Mouse (Mus musculus): ENCODE measurements around the gene Bbx. TPM values are rescaled to one million over a fixed set of nuclear protein-coding genes. Genes with fewer than 3 reads are reported as not detected.

Bbx gene
- total RNA-seq, 2 experiments from 2014 or later = 17.4 to 18.9 TPM

DNA sequence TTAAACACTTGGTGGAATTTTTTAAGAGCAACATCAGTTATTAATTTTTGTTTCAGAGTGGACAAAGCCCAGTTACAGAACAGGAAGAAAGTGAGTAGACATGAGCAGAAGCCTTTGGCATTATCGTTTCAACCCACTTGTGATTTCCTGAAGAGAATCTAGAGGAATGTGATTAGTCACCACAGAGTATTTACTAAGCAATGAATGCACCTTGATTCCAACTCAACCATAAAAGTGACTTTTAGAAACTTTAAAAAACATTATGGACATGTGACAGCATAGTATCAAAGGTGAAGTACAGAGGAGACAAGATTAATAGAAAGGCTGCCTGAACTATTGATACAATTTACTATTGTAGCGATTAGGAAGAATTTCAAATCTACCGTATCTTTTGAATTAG lies 183.2 kb downstream of the Bbx start:
- DNase-seq (ENCODE audit: low spot score in 2 of 2) = no peak

DNA sequence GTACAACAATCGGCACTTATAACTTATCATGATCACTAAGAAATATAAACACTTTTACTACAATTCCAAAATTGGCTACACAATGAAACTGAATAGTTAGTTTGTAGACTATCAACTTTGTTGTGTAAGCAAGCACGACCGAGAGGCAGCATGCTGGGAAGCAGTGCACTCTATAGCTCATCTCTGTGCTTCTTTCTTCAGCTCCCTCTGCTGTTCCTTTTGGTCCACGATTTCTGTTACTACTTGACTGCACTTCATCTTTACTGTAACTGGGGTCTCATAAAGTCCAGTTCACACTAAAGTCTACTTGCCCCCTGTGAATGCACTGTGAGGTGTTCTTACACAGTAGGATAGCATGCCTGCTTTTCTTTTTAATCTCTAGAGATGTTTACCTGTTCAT lies 189.7 kb downstream of the Bbx start:
- no peak for DNase-seq (ENCODE audit: low spot score in 2 of 2)

DNA sequence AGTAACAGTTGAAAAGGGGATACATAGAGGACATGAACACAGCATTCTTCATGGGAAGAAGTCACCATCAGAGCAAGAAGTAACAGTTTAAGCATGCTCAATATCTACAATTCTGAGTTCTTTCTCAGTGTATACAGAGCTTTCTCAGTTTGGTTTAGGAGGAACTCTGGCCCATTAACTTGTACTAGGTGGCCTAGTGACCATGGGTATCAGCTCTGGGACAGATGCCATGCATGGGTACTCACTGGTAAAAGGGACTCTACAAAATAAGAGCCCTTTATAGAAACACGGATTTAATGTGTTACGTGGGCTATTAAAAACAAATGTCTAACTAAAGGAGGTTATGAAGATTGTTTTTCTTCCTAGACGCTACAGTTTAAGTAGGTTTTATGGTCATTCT lies 190.6 kb downstream of the Bbx start:
- DNase-seq (ENCODE audit: low spot score in 2 of 2) = no peak

DNA sequence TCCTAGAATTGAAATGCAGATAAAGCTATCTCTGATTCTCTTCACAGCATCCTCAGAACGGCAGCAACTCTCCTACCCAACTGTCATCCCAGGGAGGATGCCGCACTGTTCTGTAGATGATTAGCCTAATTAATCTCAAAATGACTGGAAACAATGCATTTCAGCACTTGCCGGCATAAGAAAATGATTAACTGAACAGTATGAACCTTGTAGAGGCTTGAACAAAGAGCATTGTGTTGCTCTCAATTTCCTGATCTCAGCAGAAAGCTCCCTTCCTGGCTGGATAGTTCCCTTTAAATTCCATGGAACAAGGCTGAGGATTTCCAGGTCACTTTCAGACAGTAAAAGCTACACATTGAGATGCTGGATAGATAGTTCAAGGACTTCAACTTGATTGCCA lies 197.0 kb downstream of the Bbx start:
- DNase-seq (ENCODE audit: low spot score in 2 of 2) = no peak

DNA sequence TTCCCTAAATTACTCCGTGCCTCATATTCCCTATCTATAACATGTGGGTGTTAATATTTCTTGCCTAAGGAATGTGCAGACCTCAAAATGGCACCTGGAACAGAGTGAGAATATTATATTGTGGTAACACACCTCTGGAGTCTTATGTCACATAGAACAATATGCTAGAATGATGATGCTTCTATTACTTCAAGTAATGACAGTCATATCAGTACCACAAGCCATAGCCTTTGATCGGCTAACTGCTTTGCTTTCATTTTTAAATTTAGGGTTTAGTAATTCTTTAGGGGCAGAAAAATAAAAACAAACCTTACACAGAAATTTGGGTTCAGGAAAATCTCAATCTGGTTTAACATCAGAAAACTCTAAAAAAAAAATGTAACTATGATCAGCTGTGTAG lies 201.6 kb downstream of the Bbx start:
- no peak for DNase-seq (ENCODE audit: low spot score in 2 of 2)

DNA sequence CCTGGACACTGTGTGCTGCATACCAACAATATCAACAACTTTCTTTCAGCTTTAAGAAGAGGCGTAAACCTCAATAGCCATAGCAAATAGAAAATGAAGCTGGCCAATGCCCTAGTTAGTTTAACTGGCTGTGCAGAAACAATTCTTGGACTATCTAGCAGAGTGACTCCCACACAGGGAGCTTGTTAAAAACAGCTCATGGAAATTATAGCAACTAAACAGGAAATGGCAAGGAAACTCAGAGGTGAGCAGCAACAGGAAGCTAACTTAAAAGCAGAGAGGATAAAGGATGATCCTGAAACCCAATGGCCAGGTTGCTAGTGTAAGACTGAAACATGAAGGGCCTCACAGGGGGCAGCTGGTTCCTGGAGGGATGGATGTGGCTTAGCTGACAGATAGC lies 203.4 kb downstream of the Bbx start:
- no peak for DNase-seq (ENCODE audit: low spot score in 2 of 2)

DNA sequence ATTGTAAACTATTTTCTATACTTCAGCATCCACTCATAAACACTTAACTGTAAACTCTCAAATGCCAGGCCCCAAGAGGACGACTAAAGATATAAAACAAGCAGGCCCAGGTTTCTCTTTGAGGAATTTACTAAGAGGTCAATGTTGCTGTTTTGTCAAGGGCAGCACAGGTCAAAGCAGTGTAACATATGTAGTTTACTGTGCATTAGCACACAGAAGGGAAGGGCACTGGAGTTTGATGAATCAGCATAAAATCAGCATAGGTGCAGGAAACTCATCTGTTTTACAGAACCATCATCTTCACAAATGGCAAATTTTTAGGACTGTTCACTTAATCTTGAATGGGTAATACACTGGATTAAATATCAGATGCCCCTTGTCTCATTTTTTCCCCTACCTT lies 205.9 kb downstream of the Bbx start:
- DNase-seq (ENCODE audit: low spot score in 2 of 2) = no peak

DNA sequence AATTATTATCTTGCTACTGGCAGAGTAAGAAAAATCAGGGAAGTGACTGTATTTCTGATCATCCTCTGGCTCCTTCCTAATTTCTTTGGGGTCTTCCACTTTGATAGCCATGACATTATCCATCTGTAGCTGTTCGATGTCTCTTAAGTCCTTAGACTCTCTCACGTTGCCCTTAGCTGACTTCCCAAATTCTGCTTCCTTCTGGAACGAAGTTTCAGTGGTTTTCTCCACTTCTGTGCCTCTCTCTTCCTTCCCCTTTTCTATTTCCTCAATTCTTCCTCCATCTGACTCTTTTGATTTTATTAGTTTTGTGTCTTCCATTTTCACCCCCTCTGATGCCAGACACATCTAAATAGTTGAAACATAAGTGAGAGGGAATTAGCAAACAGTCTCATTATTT lies 207.2 kb downstream of the Bbx start:
- DNase-seq (ENCODE audit: low spot score in 2 of 2) = no peak

DNA sequence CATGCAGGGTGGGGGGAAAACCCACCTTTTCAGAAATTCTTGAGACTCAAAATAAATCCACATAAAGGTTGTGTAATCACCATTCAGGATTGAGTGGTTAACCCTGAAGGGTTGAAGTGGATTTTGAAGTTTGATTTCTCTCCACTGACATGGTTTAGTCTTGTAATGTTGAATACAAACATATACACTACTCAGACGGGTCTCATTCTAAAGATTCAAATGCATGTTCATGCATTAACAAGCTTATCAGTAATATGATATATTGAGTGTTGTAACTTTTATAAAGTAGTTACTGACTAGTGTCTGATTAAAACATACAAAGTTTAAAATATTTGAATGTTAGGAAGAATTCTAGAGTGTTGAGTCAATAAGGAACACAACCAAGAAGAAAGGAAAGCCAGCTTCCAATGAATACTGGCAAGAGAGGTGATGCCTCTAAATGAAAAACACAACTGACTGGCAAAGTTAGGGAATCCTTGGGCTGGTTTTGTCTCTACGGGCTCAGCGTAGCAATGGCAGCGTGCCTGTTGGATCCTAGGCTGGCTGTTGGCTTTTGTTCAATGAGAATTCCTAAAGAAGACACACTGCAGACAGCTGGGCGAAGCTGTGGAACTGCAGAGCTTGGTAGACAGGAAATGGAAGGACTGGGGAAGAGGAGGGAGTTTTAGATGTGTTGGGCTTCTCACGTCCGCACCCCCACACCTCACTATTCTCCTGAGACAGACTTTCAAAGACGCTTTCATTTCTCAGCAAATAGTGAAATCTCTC lies 211.3 kb downstream of the Bbx start:
- peak in 1 of 2 experiments; percentile 28 for DNase-seq (ENCODE audit: low spot score in 2 of 2)

DNA sequence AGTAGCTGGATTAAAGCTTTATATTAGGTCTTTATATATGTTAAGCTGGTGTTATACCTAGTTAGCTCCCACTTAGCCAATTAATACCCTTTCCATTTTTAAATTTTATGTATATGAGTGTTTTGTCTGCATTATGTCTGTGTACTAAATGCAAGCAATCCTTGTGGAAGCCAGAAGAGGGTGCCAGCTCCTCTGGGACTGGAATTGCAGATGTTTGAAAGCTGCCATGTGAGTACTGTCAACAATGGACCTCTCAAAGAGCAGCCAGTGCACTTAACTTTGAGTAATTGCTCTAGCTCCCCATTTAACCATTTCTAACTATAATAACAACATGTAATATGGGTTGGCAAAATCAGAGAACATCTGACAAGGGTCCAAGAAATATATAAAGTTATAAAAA lies 215.1 kb downstream of the Bbx start:
- DNase-seq (ENCODE audit: low spot score in 2 of 2) = no peak

DNA sequence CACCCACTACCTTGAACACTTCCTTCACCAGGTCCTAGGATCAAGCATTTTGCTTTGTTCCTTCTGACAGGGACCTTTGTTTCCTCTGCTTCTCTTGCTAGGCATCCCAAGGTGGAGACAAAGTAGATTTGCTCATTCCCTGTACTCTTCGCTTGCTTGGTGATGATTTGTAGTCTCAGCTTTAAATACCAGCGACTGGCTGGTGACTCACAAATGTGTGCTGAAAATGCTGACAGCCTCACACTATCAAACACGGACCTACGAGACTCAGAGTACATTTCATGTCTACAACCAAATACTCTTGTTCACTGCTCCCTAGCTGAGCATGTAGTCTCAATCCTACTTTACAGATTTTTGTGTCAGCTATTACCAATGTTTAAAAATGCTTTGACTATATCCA lies 220.5 kb downstream of the Bbx start:
- DNase-seq (ENCODE audit: low spot score in 2 of 2) = no peak

DNA sequence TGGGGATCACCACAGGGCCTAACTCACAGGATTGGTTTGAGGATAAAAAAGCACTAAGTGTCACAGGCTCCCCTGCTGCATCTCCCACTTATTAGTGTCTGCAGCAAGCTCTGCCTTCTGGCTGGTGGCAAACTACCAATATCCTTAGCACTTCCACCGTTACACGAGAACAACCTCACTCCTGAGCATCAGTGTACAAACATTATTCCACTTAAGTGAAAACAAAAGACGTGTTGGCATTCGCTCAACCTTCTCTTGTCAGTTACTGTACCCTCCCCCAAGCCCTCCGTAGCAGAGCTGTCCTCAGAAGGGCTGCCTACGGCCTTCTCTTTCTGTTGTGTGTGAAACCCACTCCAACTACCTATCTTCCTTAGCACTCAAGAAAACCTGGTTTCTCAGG lies 221.0 kb downstream of the Bbx start:
- no peak for DNase-seq (ENCODE audit: low spot score in 2 of 2)

DNA sequence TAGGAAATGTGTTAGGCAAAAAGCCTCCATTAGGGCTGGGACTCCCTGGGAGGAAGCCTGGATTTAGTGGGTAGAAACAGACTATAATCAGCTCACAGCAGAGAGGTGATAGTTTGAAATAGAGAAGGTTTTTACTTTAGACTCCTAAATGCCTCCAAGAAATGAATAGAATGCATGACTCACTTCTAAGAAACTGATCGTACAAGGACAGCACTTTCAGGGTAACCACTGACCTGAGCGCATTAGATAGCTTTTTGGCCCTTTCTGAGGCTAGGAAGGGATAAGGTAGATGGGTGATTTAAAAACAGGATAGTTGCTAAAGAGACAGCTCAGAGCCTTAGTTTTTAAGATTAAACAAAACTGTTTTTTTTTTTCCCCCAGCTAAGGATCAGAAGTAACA lies 221.4 kb downstream of the Bbx start:
- no peak for DNase-seq (ENCODE audit: low spot score in 2 of 2)

DNA sequence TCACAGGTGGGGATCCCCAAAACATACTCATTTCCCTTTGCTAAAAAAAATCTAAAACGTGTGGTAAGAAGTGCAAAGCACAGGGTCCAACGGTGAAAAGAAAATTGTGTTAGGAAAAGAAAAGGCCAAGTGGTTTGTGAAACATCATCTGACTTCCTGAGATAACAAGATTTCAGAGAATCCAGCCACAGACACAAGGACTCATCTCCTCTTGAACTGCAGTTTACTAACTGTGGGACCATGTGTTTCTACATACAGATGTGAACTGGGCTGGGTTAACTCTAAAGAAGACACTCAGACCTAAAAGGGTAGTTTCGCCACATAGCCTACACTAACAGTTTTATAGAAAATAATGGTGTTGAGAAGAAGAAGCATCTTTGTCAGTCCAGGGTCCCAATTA lies 227.2 kb downstream of the Bbx start:
- no peak for DNase-seq (ENCODE audit: low spot score in 2 of 2)

DNA sequence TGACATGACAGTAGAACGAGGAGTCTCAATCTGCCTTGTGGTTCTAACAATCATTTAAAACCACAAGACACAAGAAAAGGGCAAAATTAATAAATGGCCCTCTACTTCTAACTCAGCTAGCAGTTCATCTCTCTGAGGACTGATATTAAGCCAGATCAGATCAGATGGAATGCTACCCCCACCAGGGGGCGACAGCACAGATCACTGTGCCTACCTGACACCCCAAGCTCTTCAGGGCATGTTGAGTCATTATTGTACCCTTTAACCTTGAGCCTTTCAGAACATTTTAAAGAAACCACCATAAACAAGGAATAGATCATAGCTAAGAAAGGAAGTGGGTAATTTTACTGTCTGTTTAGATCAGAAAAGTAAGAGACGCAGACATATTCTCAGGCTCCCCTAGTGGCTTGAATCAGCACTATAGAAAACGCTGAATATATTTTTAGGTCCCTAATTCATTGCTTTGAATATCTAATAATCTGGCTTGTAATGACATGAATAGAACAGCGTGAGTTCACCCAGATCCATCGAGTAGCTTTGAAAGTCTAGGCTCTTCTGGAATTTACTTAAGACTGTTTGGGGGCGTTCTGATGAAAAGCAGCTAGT lies 230.5 kb downstream of the Bbx start:
- DNase-seq (ENCODE audit: low spot score in 2 of 2) = peak in 1 of 2 experiments; percentile 19

DNA sequence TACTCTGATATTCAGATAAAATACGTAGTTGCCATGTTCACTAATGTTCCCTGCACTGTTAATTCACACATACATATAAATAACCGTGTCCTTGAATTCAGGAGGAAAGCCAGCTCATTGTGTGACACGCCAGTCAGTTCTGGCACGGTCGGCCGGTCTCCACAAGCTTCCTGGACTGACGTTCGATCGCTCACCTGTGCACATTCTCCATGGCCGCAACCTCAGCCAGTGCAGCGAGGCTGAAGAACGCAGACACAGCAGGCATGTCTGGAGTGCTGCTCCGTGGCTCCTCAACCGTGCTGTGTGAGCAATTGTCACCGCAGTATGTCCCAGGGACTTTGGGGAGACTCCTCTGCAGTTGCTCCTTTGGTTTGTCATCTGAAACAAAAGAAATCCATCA lies 232.0 kb downstream of the Bbx start:
- DNase-seq (ENCODE audit: low spot score in 2 of 2) = no peak

DNA sequence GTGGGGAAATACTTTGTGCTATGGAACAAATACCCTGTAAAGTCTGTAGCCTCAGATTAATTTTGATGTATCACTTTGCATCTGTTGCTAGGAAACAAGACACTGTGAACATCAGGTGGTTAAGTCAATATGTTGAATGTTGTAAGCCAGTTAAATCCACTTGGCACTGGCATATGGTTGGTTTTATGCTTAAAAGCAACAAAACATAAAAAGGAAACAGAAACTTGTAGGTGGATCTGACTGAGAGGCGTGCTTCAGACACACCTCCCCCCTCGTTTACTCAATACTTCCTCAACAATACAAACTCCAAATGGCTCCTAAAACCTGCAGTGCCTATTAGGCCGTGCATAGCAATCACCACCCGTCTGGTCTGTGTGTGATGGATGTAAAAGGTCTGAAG lies 236.1 kb downstream of the Bbx start:
- peak in 1 of 2 experiments; percentile 66 for DNase-seq (ENCODE audit: low spot score in 2 of 2)

DNA sequence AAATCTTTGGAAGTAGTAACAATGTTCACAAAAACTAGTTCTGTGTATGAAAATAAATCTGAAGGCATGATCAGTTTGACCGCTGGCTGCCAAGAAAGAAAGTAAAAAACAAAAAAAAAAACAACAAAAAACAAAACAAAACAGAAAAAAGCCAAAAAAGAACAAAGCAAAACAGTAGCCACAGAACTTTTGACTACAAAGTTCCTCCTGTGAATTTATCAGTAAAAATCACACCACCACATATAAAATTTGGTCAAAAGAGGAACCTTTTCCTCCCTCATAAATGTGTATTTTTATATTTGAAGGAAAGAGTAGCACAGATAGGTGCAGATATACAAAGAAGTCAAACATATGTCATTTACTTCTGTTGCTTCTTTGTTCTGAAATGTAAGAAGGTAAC lies 239.6 kb downstream of the Bbx start:
- no peak for DNase-seq (ENCODE audit: low spot score in 2 of 2)

DNA sequence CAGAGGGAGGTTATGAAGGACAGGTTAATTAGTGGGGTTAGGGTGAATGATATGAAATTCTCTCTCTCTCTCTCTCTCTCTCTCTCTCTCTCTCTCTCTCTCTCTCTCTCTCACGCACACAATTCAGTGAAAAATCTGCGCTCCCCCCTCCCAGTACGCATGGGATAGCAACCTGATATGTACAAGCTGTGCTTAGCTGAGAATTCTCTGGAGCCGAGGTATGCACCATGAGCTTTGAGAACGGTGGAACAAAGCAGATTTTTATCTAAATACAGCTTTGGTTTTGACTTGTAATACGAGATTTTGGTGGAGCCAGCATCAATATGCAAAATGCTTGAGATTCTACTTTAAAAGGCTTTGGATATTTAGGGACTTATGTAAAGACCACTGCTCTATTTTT lies 243.1 kb downstream of the Bbx start:
- DNase-seq (ENCODE audit: low spot score in 2 of 2) = no peak

DNA sequence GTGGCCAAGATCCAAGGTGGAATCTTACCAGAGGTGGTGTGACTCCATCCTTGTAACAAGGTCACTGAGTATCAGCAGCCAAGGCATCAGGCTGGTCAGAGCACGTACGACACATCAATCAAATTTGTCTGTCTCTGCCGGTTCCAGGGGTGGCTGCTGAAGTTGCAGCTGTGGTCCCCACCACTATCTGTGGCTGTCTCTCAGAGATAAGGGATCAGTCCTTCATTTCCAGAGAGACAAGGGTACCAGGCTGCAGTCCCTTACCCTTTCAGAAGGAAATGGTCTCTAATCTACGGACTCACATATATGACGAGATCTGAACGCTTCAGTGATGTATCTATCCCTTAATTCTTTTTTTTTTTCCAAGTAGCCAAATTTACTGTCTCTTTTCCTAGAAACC lies 245.6 kb downstream of the Bbx start:
- DNase-seq (ENCODE audit: low spot score in 2 of 2) = no peak

DNA sequence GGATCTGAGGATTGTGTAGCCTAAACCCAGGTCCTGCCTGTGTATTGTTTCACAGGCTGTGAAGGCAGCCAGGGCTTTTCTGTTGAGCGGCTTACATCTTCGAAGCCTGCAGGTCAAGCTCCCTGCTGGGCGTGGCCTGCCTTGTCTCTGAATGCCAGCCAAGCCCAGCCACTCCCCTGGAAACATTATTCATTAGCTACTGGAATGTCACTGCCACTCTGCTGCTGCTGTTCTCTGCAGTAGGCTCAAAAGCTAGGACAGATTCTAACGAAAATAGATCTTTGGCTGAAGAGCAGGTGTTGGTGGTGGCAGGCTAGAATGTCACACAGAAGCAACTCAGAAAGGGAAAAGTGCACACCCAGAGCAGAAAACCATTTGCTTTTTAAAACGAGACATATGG lies 247.1 kb downstream of the Bbx start:
- DNase-seq (ENCODE audit: low spot score in 2 of 2) = peak in 1 of 2 experiments; percentile 12

DNA sequence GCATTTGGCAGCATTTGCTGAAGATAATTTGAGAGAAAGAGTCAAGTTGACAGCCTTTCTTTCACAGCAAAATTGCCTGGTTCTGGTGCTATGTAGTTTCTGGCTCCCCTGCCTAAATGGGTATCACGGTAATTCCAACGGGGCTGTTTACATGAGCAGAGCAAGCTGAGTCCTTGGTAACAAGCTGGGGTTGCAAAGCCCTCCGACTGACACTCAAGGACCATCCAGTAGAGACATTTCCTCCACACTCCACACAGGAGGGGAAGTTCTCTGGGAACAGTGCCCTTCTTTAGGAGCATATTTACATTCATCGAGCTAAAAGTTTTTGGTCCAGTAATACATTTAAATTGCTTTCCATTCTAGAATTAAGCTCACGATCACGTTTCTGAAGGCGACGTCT lies 249.2 kb downstream of the Bbx start:
- no peak for DNase-seq (ENCODE audit: low spot score in 2 of 2)

DNA sequence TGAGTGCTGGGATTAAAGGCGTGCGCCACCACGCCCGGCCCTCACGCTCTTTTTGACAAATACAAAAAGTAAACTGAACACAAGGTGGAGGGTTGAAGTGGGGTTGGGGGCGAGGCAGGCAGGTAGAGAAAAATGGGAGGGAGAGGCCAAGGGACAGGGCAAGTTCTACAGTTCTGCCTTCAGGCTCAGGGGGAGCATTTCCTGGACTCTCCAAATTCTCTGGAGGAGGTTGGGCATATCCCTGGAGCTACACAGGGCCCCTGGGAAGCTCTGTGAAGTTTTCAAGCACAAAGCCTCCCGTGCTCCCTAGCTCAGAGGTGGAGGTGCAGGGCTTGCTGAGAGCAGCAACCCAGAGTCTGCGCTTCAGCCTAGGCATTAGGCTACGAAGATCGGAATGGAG lies 249.6 kb downstream of the Bbx start:
- DNase-seq (ENCODE audit: low spot score in 2 of 2) = no peak

Data from layer of hippocampus, postnatal 14 days (tissue).